Mouse (Mus musculus) bone marrow macrophage, adult 2 months (primary cell): Measurements from ENCODE around the gene Ndrg4.

Source experiments
- CTCF ChIP-seq: IDR thresholded peaks from 2 replicates; pipeline ENCODE4 v1.5.1; 2012; ENCODE audit warnings: low read depth, mild to moderate bottlenecking, low read length, moderate library complexity
- POLR2A ChIP-seq: IDR thresholded peaks from 2 replicates; pipeline ENCODE4 v1.6.1; 2012; ENCODE audit warnings: mild to moderate bottlenecking, low read depth, low read length, borderline replicate concordance

GRCm38 (mm10) chr8:95634063-95634340 lies 42.8 kb upstream of the Ndrg4 start:
- TF ChIP-seq CTCF = no peak
- no peak for TF ChIP-seq POLR2A
